Mouse (Mus musculus) myocyte (in vitro differentiated cells): ENCODE results near the gene Clspn. TPM values are rescaled to one million over a fixed set of nuclear protein-coding genes. Genes with fewer than 3 reads are reported as not detected.
"Not testable (repeated sequence)": the region's sequence is repeated elsewhere in the genome, so short reads cannot be mapped to it uniquely, and the experiment has no call there.

ENCODE experiments used
- H3K27me3 ChIP-seq: one replicate; pipeline ENCODE4 v1.6.1; 2011; ENCODE audit not compliant: control insufficient read depth, insufficient read depth, insufficient read length
- H3K36me3 ChIP-seq: one replicate; pipeline ENCODE4 v1.6.1; 2011; ENCODE audit not compliant: control insufficient read depth, insufficient read depth
- H3K4me2 ChIP-seq: one replicate; pipeline ENCODE4 v1.6.1; 2011; ENCODE audit warnings: low read depth, control low read depth
- H3K4me3 ChIP-seq: one replicate; pipeline ENCODE4 v1.5.1; 2011; ENCODE audit warnings: mild to moderate bottlenecking, control low read depth, moderate library complexity
- H3K79me2 ChIP-seq: one replicate; pipeline ENCODE4 v1.6.1; 2011; ENCODE audit not compliant: control insufficient read depth, insufficient read depth
- H3ac ChIP-seq: one replicate; pipeline ENCODE4 v1.6.1; 2011; ENCODE audit not compliant: control insufficient read depth, insufficient read length
- CEBPB ChIP-seq: IDR thresholded peaks from 2 replicates; pipeline ENCODE4 v1.6.1; 2011; ENCODE audit warnings: mild to moderate bottlenecking, moderate library complexity; ENCODE audit not compliant: poor library complexity, insufficient read depth, severe bottlenecking
- E2F4 ChIP-seq: IDR thresholded peaks from one replicate; pipeline ENCODE4 v1.6.1; 2011; ENCODE audit warnings: mild to moderate bottlenecking, control low read depth, moderate library complexity; ENCODE audit not compliant: insufficient read depth
- MAX ChIP-seq: IDR thresholded peaks from one replicate; pipeline ENCODE4 v1.6.1; 2011; ENCODE audit warnings: low read depth, mild to moderate bottlenecking, control low read depth
- MYOD1 ChIP-seq, 3 experiments: IDR thresholded peaks; one replicate each; pipeline ENCODE4 v1.6.1; 2011; ENCODE audit warnings: control low read depth in 2 of 3, low read depth in 2 of 3, mild to moderate bottlenecking in 2 of 3, moderate library complexity in 1 of 3; ENCODE audit not compliant: insufficient read length in 2 of 3, control insufficient read depth in 1 of 3
- MYOG ChIP-seq, 3 experiments: IDR thresholded peaks; one replicate each; pipeline ENCODE4 v1.6.1; 2011; ENCODE audit warnings: control low read depth in 2 of 3, low read depth in 2 of 3, mild to moderate bottlenecking in 2 of 3; ENCODE audit not compliant: insufficient read length in 2 of 3, control insufficient read depth in 1 of 3, insufficient read depth in 1 of 3
- POLR2A ChIP-seq: IDR thresholded peaks from one replicate; pipeline ENCODE4 v1.6.1; 2011; ENCODE audit warnings: low read depth, mild to moderate bottlenecking, control low read depth, moderate library complexity; ENCODE audit not compliant: insufficient read length
- POLR2AphosphoS2 ChIP-seq: IDR thresholded peaks from one replicate; pipeline ENCODE4 v1.6.1; 2011; ENCODE audit warnings: low read depth, control low read depth; ENCODE audit not compliant: insufficient read length
- REST ChIP-seq: IDR thresholded peaks from one replicate; pipeline ENCODE4 v1.6.1; 2011; ENCODE audit warnings: mild to moderate bottlenecking, control low read depth, moderate library complexity; ENCODE audit not compliant: insufficient read depth, insufficient read length
- SRF ChIP-seq: IDR thresholded peaks from one replicate; pipeline ENCODE4 v1.6.1; 2011; ENCODE audit warnings: low read depth; ENCODE audit not compliant: control insufficient read depth, insufficient read length
- TCF12 ChIP-seq: IDR thresholded peaks from one replicate; pipeline ENCODE4 v1.6.1; 2011; ENCODE audit warnings: mild to moderate bottlenecking, control low read depth; ENCODE audit not compliant: poor library complexity, insufficient read depth, severe bottlenecking
- TCF3 ChIP-seq: IDR thresholded peaks from one replicate; pipeline ENCODE4 v1.6.1; 2011; ENCODE audit warnings: low read depth, control low read depth; ENCODE audit not compliant: insufficient read length
- USF1 ChIP-seq: IDR thresholded peaks from one replicate; pipeline ENCODE4 v1.6.1; 2011; ENCODE audit warnings: low read depth, mild to moderate bottlenecking, control low read depth, moderate library complexity
- polyA plus RNA-seq: library from polyadenylated mRNA; unstranded; fragments of >200 nt; fragmentation: generic; extraction: Trizol; gene quantifications from one replicate; pipeline ENCODE4 v1.2.1, GENCODE M21; 2012; ENCODE audit warnings: missing spikeins

Gene Clspn
- polyA plus RNA-seq, 1 experiment: 1.7 TPM

DNA sequence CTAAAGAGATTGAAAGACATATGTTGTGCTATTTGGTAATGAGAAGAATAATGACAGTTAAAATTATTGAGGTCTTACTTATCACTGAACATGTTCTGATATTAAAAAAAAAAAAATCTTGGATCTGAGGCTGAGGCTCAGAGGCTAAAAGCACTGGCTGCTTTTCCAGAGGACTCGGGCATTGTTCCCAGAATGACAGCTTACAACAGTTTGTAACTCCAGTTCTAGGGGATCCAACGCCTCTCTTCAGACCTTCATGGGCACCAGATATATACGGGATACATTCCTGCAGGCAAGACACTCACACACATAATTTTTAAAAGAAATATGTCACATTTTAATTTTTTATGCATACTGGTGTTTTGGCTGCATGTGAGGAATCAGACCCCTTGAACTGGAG lies 30.6 kb upstream of the Clspn start:
- TF ChIP-seq USF1 (no peak), MAX (no peak), REST (no peak), SRF (no peak), E2F4 (no peak), TCF3 (no peak), MYOG (IDR thresholded peaks at IDR 0.05; ENCODE audit: control insufficient read depth in 1 of 3, insufficient read depth in 1 of 3, insufficient read length in 2 of 3, low read depth in 2 of 3) (no peak), MYOD1 (IDR thresholded peaks at IDR 0.05; ENCODE audit: control insufficient read depth in 1 of 3, insufficient read length in 2 of 3, low read depth in 2 of 3) (no peak)
- Histone ChIP-seq H3K4me2 (no peak overlapping the region), H3K79me2 (no peaks in the 10 kb centered on the region), H3K27me3 (peaks cover 22% of the 10 kb centered on the region), H3ac (no peak overlapping the region), H3K4me3 (no peak overlapping the region), H3K36me3 (no peaks in the 10 kb centered on the region)

DNA sequence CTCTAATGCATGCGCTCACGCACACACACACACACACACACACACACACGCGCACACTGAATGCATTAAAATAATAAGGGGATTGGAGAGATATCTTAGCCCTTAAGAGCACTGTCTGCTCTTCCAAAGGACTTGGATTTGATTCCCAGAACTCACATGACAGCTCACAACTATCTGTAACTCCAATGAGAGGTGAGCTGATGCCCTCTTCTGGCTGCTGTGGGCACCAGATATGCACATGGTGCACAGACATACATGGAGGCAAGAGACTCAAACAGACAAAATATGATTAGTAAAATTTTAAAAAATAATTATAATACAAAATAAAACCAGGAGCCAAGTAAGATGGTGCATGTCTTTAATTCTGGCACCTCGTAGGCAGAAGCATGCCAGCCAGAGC lies 29.9 kb upstream of the Clspn start:
- Histone ChIP-seq H3K36me3 (no peaks in the 10 kb centered on the region), H3ac (no peak overlapping the region), H3K27me3 (peaks cover 22% of the 10 kb centered on the region), H3K4me3 (no peak overlapping the region), H3K79me2 (no peaks in the 10 kb centered on the region), H3K4me2 (no peak overlapping the region)
- TF ChIP-seq MYOG (IDR thresholded peaks at IDR 0.05; ENCODE audit: control insufficient read depth in 1 of 3, insufficient read depth in 1 of 3, insufficient read length in 2 of 3, low read depth in 2 of 3): no peak
- no peak for TF ChIP-seq POLR2AphosphoS2
- no peak for TF ChIP-seq E2F4
- TF ChIP-seq REST: no peak
- no peak for TF ChIP-seq TCF3
- TF ChIP-seq SRF: no peak
- TF ChIP-seq TCF12: no peak
- TF ChIP-seq MYOD1 (IDR thresholded peaks at IDR 0.05; ENCODE audit: control insufficient read depth in 1 of 3, insufficient read length in 2 of 3, low read depth in 2 of 3): no peak
- TF ChIP-seq POLR2A: no peak
- TF ChIP-seq USF1: no peak
- TF ChIP-seq MAX: no peak
- TF ChIP-seq CEBPB: no peak

DNA sequence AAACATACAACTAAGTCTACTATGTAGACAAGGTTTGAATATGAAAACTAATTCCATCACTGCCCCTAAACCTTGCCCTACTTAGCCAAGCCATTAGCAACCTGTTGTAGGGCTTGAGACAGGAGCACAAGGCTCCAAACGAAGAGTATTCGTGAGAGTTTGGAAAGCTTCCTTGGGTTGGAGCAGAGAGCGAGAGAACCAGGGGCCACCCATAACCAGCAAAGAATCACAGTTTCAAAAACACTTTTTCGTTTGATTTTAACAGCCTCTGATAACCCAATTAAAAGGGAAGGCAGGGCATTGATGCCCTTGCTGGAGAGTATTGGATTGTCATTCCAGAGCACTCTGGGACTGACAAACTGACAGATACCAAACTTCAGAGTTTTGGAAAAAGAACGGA lies 24.4 kb upstream of the Clspn start:
- Histone ChIP-seq H3ac (no peak overlapping the region), H3K4me2 (no peak overlapping the region), H3K36me3 (no peaks in the 10 kb centered on the region), H3K79me2 (no peaks in the 10 kb centered on the region), H3K27me3 (peaks cover 39% of the 10 kb centered on the region), H3K4me3 (no peak overlapping the region)
- no peak for TF ChIP-seq POLR2AphosphoS2
- no peak for TF ChIP-seq SRF
- TF ChIP-seq USF1: no peak
- no peak for TF ChIP-seq E2F4
- TF ChIP-seq CEBPB: no peak
- no peak for TF ChIP-seq MAX
- TF ChIP-seq POLR2A: no peak
- no peak for TF ChIP-seq TCF12
- no peak for TF ChIP-seq REST
- TF ChIP-seq MYOG (IDR thresholded peaks at IDR 0.05; ENCODE audit: control insufficient read depth in 1 of 3, insufficient read depth in 1 of 3, insufficient read length in 2 of 3, low read depth in 2 of 3): no peak
- no peak for TF ChIP-seq TCF3
- TF ChIP-seq MYOD1 (IDR thresholded peaks at IDR 0.05; ENCODE audit: control insufficient read depth in 1 of 3, insufficient read length in 2 of 3, low read depth in 2 of 3): no peak

DNA sequence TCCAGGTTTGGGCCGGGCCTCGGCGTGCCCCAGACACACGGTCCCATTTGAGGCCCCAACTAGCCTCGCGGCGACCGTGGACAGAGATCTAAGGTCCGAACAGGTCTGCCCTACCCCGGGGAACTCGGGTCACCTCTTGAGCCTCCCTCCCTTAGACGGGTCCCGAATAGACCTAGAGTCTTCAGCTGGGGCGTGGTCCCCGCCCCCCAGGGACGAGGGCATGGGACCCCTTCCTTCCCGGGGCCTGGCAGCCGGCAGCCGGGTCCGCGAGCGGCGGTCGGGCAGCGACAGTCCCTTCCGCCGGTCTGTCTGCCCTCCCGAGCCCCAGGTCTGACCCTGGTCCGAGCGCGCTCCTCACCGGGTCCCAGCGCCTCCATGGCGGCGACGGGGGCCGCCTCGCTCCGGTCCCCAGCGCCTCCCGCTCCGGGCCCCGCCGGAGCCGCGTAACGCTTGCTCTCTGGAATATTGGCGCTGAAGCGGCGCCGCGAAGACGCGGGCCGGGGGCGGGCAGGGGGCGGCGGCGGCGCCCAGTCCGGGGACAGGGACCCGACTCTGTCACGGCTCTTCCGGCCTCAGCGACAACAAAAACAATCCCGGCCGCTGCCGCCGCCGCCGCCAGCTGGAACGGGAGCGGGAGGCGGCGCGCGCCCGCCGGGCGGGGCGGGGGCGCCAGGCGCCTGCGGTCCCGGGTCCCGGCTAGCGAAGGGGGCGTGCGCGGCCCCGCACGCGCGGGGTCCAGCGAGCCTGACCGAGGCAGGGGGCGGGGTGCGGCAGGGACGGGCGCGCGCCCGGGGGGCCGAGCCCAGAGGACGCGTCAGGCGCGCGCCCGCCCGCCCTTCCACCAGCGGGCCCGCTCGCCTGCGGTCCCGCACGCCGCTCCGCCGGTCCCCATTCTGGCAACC lies 23.7 kb upstream of the Clspn start, which contains the start of gene Ago4:
Gene Ago4, minus strand, starts transcription at position 646 of the 902 bp plus-strand sequence.
- no peaks in the 10 kb centered on the region for H3K36me3 ChIP-seq
- no peak within 1 kb of the TSS for H3ac ChIP-seq
- no peak within 1 kb of the TSS for H3K4me3 ChIP-seq
- TF ChIP-seq POLR2A (no peak), REST (no peak), MYOD1 (IDR thresholded peaks at IDR 0.05; ENCODE audit: control insufficient read depth in 1 of 3, insufficient read length in 2 of 3, low read depth in 2 of 3) (no peak), CEBPB (no peak), POLR2AphosphoS2 (no peak), TCF3 (no peak), USF1 (no peak), MYOG (IDR thresholded peaks at IDR 0.05; ENCODE audit: control insufficient read depth in 1 of 3, insufficient read depth in 1 of 3, insufficient read length in 2 of 3, low read depth in 2 of 3) (no peak), TCF12 (no peak), MAX (no peak), SRF (no peak), E2F4 (no peak)
- H3K27me3 ChIP-seq: peaks cover 45% of the 10 kb centered on the region
- H3K79me2 ChIP-seq: no peaks in the 10 kb centered on the region
- peak within 1 kb of the TSS; percentile 61 for H3K4me2 ChIP-seq

DNA sequence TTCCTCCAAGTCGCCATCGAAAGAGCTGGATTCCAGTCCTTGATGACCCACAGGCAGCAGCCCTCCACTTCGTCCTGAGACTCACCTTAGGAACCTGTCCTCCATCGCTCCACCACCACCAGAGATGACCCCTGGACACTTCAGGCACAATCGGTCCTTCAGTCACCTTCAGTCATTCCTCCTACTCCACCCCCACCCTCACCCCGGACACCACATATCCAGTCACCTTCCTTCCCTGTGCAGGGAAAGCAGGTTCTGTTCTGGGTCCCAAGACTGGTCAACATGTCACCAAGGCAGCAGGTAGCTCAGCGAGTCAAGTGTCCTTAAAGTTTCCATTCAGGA lies 23.0 kb upstream of the Clspn start:
- Histone ChIP-seq H3K4me3 (no peak overlapping the region), H3K36me3 (no peaks in the 10 kb centered on the region), H3K27me3 (peaks cover 50% of the 10 kb centered on the region), H3K79me2 (no peaks in the 10 kb centered on the region), H3K4me2 (peak overlapping the region; percentile 61), H3ac (no peak overlapping the region)
- TF ChIP-seq MAX: no peak
- TF ChIP-seq MYOD1 (IDR thresholded peaks at IDR 0.05; ENCODE audit: control insufficient read depth in 1 of 3, insufficient read length in 2 of 3, low read depth in 2 of 3): no peak
- TF ChIP-seq TCF12: no peak
- TF ChIP-seq POLR2A: no peak
- no peak for TF ChIP-seq CEBPB
- TF ChIP-seq E2F4: no peak
- no peak for TF ChIP-seq MYOG (IDR thresholded peaks at IDR 0.05; ENCODE audit: control insufficient read depth in 1 of 3, insufficient read depth in 1 of 3, insufficient read length in 2 of 3, low read depth in 2 of 3)
- TF ChIP-seq POLR2AphosphoS2: no peak
- TF ChIP-seq REST: no peak
- no peak for TF ChIP-seq SRF
- TF ChIP-seq TCF3: no peak
- TF ChIP-seq USF1: no peak

DNA sequence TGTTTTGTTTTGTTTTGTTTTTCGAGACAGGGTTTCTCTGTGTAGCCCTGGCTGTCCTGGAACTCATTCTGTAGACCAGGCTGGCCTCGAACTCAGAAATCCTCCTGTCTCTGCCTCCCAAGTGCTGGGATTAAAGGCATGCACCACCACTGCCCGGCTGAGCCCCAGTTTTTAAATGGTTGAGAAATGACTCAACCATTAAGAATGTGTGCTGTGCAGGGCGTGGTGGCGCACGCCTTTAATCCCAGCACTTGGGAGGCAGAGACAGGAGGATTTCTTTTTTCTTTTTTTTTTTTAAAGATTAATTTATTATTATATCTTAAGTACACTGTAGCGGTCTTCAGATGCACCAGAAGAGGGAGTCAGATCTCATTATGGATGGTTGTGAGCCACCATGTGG lies 21.1 kb upstream of the Clspn start:
- H3ac ChIP-seq, H3K4me3 ChIP-seq, H3K36me3 ChIP-seq, H3K79me2 ChIP-seq, H3K4me2 ChIP-seq: not testable (repeated sequence)
- H3K27me3 ChIP-seq: peaks cover 55% of the 10 kb centered on the region
